Mouse (Mus musculus) megakaryocyte, embryonic 14.5 days (primary cell): ENCODE data around the gene A230050P20Rik.

Experiments used
- FLI1 ChIP-seq: IDR thresholded peaks from 2 replicates; pipeline ENCODE4 v1.6.1; 2012; ENCODE audit warnings: low read length, inconsistent platforms, mixed read lengths
- GATA1 ChIP-seq: IDR thresholded peaks from 3 replicates; pipeline ENCODE4 v1.6.1; 2012; ENCODE audit warnings: mixed read lengths, low read length, inconsistent platforms, borderline replicate concordance

DNA sequence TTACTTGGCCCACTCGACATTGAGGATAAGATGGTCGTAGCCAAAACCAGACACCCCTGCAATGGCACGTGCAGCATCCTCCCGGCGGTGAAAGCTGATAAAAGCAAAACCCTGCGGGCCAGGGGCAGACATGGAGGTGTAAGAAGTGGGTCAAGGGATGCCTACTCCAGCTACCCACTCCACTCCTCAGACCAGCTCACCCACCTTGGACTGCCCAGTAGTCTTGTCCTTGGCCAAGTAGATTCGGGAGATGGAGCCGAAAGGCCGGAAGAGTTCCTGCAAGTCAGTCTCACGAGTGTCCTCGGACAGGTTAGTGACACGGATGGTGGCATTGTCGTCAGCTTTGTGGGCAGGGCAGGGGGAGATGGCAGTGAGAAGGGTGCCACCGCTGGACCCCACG, 26.2 kb downstream of the A230050P20Rik start:
- TF ChIP-seq FLI1: no peak
- no peak for TF ChIP-seq GATA1
